Mouse (Mus musculus) stomach, embryonic 16.5 days (tissue): Measurements from ENCODE around the gene Aarsd1. TPM values are rescaled to one million over a fixed set of nuclear protein-coding genes. Genes with fewer than 3 reads are reported as not detected.
A peak's percentile ranks its signal among the peaks of the same experiment; 100 is the strongest.
"Not testable (repeated sequence)": the region's sequence is repeated elsewhere in the genome, so short reads cannot be mapped to it uniquely, and the experiment has no call there.

Experiments
- ATAC-seq: fragments of 200-750 bp; cut with Nextera tagmentation; 2 replicates; pipeline ENCODE4 v1.8.0; 2017; ENCODE audit warnings: moderate number of reproducible peaks, moderate TSS enrichment; ENCODE audit not compliant: insufficient read depth, low FRiP score
- H3K27ac ChIP-seq: fragments of 300-500 bp; sonication (generic); 2 replicates; pipeline ENCODE4 v1.5.1; 2014; ENCODE audit warnings: low read length
- H3K27me3 ChIP-seq: fragments of 300-500 bp; sonication (generic); 2 replicates; pipeline ENCODE4 v1.6.1; 2014; ENCODE audit warnings: low read length, control low read depth, mixed read lengths; ENCODE audit not compliant: control insufficient read depth, insufficient read depth
- H3K36me3 ChIP-seq: fragments of 300-500 bp; sonication (generic); 2 replicates; pipeline ENCODE4 v1.6.1; 2014; ENCODE audit warnings: low read length; ENCODE audit not compliant: control insufficient read depth, insufficient read depth
- H3K4me1 ChIP-seq: fragments of 300-500 bp; sonication (generic); 2 replicates; pipeline ENCODE4 v1.6.1; 2014; ENCODE audit warnings: low read length, control low read depth, mixed read lengths; ENCODE audit not compliant: control insufficient read depth, insufficient read depth
- H3K4me2 ChIP-seq: fragments of 300-500 bp; sonication (generic); 2 replicates; pipeline ENCODE4 v1.6.1; 2014; ENCODE audit warnings: low read depth, low read length, mixed read lengths
- H3K4me3 ChIP-seq: fragments of 300-500 bp; sonication (generic); replicated peaks from 2 replicates; pipeline ENCODE4 v1.5.1; 2014; ENCODE audit warnings: mild to moderate bottlenecking, low read length
- H3K9ac ChIP-seq: fragments of 300-500 bp; sonication (generic); 2 replicates; pipeline ENCODE4 v1.6.1; 2014; ENCODE audit warnings: low read length
- H3K9me3 ChIP-seq: fragments of 300-500 bp; sonication (generic); replicated peaks from 2 replicates; pipeline ENCODE4 v1.6.1; 2016; ENCODE audit warnings: low read length, control low read depth; ENCODE audit not compliant: control insufficient read depth
- WGBS: fragments of 180-500 bp; shearing (Covaris S2); extraction: QIAGEN DNeasy Blood & Tissue Kit; methylation state at CpG from one replicate; pipeline ENCODE4 v1.1.7; 2014; 5-methylcytosine and 5-hydroxymethylcytosine counted together
- polyA plus RNA-seq: library from polyadenylated mRNA; unstranded; fragments of >200 nt; fragmentation: Nextera tagmentation; extraction: Ambion mirVana; gene quantifications from 2 replicates; pipeline ENCODE4 v1.2.1, GENCODE M21; 2015

The Aarsd1 gene
- polyA plus RNA-seq, 1 experiment from 2014 or later: 58.0 TPM

GRCm38 (mm10) chr11:101419610-101420009, 2.2 kb upstream of the Aarsd1 start:
- no peak for ATAC-seq
- WGBS: 39% methylated on average over 3 of the region's 3 CpGs
- H3K36me3 ChIP-seq: no peaks in the 10 kb centered on the region

DNA sequence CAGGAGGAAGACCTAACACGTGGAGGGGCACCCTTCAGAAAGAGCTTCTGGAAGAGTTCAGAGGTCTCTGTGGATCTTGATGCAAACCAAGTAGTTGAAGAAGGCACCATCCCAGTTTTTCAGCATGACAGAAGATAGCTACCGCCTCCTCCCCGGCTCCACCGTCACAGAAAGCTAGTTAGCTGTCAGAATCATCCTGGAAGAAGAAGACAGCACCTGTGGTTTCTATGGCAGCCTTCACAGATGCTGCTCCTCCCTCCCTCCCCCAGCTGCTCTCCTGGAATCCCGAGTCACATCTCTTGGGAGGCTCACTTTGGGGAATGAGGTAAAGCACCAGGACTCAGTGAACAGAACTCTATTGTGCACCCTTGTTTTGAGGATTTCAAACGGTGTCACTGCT, 1.6 kb upstream of the Aarsd1 start:
- WGBS: 63% methylated on average over 6 of the region's 6 CpGs
- no peaks in the 10 kb centered on the region for H3K9me3 ChIP-seq
- H3K4me3 ChIP-seq: no peak overlapping the region
- H3K4me2 ChIP-seq: no peak overlapping the region
- peaks cover 9% of the 10 kb centered on the region; the same call in 1 of the 2 replicates for H3K4me1 ChIP-seq
- no peak for ATAC-seq
- H3K36me3 ChIP-seq: no peaks in the 10 kb centered on the region
- no peaks in the 10 kb centered on the region for H3K27me3 ChIP-seq
- no peak overlapping the region for H3K27ac ChIP-seq
- no peak overlapping the region for H3K9ac ChIP-seq

More at GRCm38 (mm10) chr11:101419610-101420009, 2.2 kb upstream of the Aarsd1 start:
- no peak overlapping the region for H3K4me2 ChIP-seq
- H3K27ac ChIP-seq: no peak overlapping the region
- no peak overlapping the region for H3K4me3 ChIP-seq
- H3K9ac ChIP-seq: no peak overlapping the region
- H3K4me1 ChIP-seq: peaks cover 14% of the 10 kb centered on the region; the same call in 1 of the 2 replicates
- no peaks in the 10 kb centered on the region for H3K27me3 ChIP-seq
- no peaks in the 10 kb centered on the region for H3K9me3 ChIP-seq

DNA sequence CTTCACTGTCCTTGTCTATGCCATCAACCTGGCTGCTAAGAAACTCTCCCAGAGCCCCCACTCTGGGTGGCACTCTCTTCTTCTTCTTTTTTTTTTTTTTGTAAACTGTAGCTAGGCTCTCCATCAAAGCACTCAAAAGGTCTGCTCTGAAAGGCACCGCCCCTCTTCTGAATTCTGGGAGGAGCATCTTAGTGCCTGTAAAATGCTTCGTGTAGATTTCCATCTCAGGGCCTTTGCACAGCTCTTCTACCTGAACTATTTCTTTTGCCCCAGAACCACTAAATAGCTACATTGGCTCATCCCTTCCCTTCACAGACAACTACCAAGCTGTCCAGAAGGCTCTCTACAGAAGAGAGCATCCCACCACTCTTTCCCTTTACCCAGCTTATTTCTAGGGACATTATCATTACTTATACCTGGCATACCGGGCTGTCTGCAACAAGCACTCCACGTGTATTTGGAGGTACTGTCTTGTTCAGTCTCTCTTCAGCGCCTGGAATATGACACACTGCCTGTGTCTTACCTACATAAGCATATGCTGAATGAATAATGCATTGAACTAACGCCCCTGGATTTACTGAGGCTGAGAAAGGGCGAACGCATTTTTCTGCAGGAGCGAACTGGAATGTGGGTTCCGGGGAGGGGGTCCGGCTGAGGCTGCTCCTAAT, 848 bp downstream of the Aarsd1 start:
- Histone ChIP-seq H3K4me1 (peaks cover 4% of the 10 kb centered on the region; the same call in 1 of the 2 replicates), H3K9ac (peak overlapping the region; percentile 83), H3K4me2 (peak overlapping the region; percentile 92), H3K27me3 (no peaks in the 10 kb centered on the region), H3K4me3 (peak overlapping the region; percentile 76), H3K9me3 (no peaks in the 10 kb centered on the region), H3K27ac (peak overlapping the region; percentile 48; the same call in 1 of the 2 replicates), H3K36me3 (no peaks in the 10 kb centered on the region)
- 2% methylated on average over 11 of the region's 11 CpGs for WGBS
- peak; percentile 38 for ATAC-seq

GRCm38 (mm10) chr11:101415306-101415705, 2.1 kb downstream of the Aarsd1 start:
- Histone ChIP-seq H3K36me3 (0 out of 2 replicates have a peak, but pooled peaks cover 7% of the 10 kb centered on the region), H3K9me3 (no peaks in the 10 kb centered on the region), H3K4me3 (no peak overlapping the region), H3K9ac (no peak overlapping the region), H3K27ac (no peak overlapping the region), H3K27me3 (no peaks in the 10 kb centered on the region), H3K4me2 (no peak overlapping the region), H3K4me1 (peaks cover 4% of the 10 kb centered on the region; the same call in 1 of the 2 replicates)
- whole genome bisulfite sequencing: 88% methylated on average over 2 of the region's 2 CpGs
- no peak for ATAC-seq

GRCm38 (mm10) chr11:101395110-101395509, 22.3 kb downstream of the Aarsd1 start:
- peak; percentile 71; the same call in 1 of the 2 replicates for ATAC-seq
- Histone ChIP-seq H3K27ac (no peak overlapping the region), H3K9ac (no peak overlapping the region), H3K27me3 (no peaks in the 10 kb centered on the region), H3K4me1 (no peaks in the 10 kb centered on the region), H3K36me3 (no peaks in the 10 kb centered on the region), H3K9me3 (no peaks in the 10 kb centered on the region), H3K4me3 (no peak overlapping the region), H3K4me2 (no peak overlapping the region)
- 2% methylated on average over 8 of the region's 8 CpGs for WGBS

DNA sequence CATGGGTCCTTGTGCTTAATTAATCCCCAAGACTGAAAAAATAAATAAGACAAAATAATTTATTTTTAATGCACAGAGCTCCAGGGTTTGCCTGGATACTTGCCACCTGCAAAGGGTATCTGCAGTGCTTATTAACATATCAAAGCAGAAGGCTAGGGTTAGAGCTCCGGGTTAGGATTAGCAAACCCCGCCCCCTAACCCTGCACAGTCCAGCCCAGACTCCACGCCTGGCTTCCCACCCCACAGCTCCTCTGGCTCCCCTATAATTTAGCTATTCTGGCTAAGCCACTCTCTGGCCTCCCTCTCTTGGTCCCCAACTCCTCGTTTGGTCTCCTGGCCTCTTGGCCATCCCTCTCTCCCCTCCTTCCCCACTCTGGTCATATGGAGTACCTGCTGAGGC, 35.6 kb downstream of the Aarsd1 start:
- Histone ChIP-seq H3K9ac (no peak overlapping the region), H3K27me3 (no peaks in the 10 kb centered on the region), H3K4me2 (no peak overlapping the region), H3K27ac (no peak overlapping the region), H3K4me1 (no peaks in the 10 kb centered on the region), H3K36me3 (no peaks in the 10 kb centered on the region), H3K4me3 (no peak overlapping the region), H3K9me3 (no peaks in the 10 kb centered on the region)
- ATAC-seq: no peak
- WGBS: 27% methylated on average over 4 of the region's 4 CpGs

DNA sequence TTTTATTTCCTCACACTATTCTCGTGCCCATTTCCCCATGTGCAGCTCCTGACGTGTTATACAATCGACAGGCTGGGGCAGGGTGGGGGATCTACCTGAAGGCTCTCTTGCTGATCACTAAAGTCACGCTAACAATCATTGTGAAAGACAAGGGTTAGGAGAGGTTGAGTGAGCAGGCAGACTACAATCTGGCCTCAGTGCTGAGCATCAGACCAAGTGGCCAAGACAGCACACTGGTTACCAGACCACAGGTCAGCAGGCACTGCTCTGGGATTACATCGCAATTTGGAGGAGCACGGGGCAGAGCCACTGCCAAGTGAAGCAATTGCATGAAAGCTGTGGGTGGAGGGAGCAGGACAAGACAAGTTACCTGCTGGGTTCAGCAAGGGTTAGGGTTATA, 38.5 kb downstream of the Aarsd1 start:
- Histone ChIP-seq H3K4me1 (no peaks in the 10 kb centered on the region), H3K27me3 (no peaks in the 10 kb centered on the region), H3K9ac (no peak overlapping the region), H3K4me3 (no peak overlapping the region), H3K36me3 (no peaks in the 10 kb centered on the region), H3K27ac (no peak overlapping the region), H3K4me2 (no peak overlapping the region), H3K9me3 (no peaks in the 10 kb centered on the region)
- 74% methylated on average over 6 of the region's 6 CpGs for WGBS
- ATAC-seq: no peak

DNA sequence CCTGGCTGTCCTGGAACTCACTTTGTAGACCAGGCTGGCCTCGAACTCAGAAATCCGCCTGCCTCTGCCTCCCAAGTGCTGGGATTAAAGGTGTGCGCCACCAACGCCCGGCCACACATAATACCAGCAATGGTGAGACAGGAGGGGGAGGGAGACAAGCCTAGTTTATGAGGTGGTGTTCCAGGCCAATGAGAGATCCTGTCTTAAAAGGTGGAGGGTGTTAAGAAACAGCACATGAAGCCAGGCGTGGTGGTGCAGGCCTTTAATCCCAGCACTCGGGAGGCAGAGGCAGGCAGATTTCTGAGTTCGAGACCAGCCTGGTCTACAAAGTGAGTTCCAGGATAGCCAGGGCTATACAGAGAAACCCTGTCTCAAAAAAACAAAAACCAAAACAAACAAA, 39.2 kb downstream of the Aarsd1 start:
- H3K9me3 ChIP-seq, H3K36me3 ChIP-seq, H3K4me2 ChIP-seq, ATAC-seq, H3K4me3 ChIP-seq, H3K27me3 ChIP-seq, H3K4me1 ChIP-seq, H3K27ac ChIP-seq, H3K9ac ChIP-seq: not testable (repeated sequence)
- 91% methylated on average over 8 of the region's 8 CpGs for WGBS

DNA sequence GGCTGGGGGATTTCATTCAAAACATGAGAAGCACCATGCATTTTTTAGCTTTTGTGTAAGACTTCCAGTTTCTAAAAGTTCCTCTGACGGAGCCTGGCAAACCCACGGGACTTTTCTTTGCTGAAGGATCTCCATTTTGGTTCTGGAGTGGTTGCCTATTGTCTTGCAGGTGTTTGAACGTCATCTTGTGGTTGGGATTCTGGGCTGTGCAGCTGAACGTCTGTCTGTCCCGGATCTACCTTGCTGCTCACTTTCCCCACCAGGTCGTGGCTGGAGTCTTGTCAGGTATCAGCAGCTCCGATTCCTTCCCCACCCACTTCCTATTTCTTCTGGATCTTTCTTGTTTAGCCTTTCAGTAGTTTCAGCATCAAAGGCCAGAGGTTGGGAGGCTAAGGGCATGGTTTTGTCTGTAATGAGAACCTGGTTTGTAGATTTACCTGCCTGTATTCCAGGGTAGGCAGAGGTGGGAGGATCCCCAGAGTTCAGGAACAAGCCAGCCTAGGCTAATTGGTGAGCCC, 42.9 kb downstream of the Aarsd1 start:
- Histone ChIP-seq H3K9ac (no peak overlapping the region), H3K9me3 (no peaks in the 10 kb centered on the region), H3K27ac (no peak overlapping the region), H3K27me3 (no peaks in the 10 kb centered on the region), H3K36me3 (no peaks in the 10 kb centered on the region), H3K4me2 (no peak overlapping the region), H3K4me3 (no peak overlapping the region), H3K4me1 (no peaks in the 10 kb centered on the region)
- ATAC-seq: no peak
- 57% methylated on average over 7 of the region's 7 CpGs for WGBS
